Mouse (Mus musculus) embryonic facial prominence, embryonic 12.5 days (tissue): ENCODE results near the gene Tead2. TPM values are rescaled to one million over a fixed set of nuclear protein-coding genes. Genes with fewer than 3 reads are reported as not detected.

Experiments used
- ATAC-seq: fragments of 200-750 bp; cut with Nextera tagmentation; 2 replicates; pipeline ENCODE4 v1.8.0; 2017; ENCODE audit not compliant: insufficient number of reproducible peaks, insufficient read depth, low FRiP score, low TSS enrichment
- H3K27ac ChIP-seq: fragments of 300-500 bp; sonication (generic); 2 replicates; pipeline ENCODE4 v1.5.1; 2016; ENCODE audit warnings: mild to moderate bottlenecking
- H3K27me3 ChIP-seq: fragments of 300-500 bp; sonication (generic); 2 replicates; pipeline ENCODE4 v1.6.1; 2016; ENCODE audit warnings: mild to moderate bottlenecking, moderate library complexity
- H3K36me3 ChIP-seq: fragments of 300-500 bp; sonication (generic); 2 replicates; pipeline ENCODE4 v1.6.1; 2016; ENCODE audit warnings: mild to moderate bottlenecking
- H3K4me1 ChIP-seq: fragments of 300-500 bp; sonication (generic); 2 replicates; pipeline ENCODE4 v1.6.1; 2016
- H3K4me2 ChIP-seq: fragments of 300-500 bp; sonication (generic); replicated peaks from 2 replicates; pipeline ENCODE4 v1.6.1; 2016; ENCODE audit warnings: mild to moderate bottlenecking, moderate library complexity
- H3K4me3 ChIP-seq: fragments of 300-500 bp; sonication (generic); 2 replicates; pipeline ENCODE4 v1.5.1; 2016; ENCODE audit warnings: mild to moderate bottlenecking
- H3K9ac ChIP-seq: fragments of 300-500 bp; sonication (generic); 2 replicates; pipeline ENCODE4 v1.6.1; 2016; ENCODE audit warnings: mild to moderate bottlenecking, moderate library complexity
- H3K9me3 ChIP-seq: fragments of 300-500 bp; sonication (generic); 2 replicates; pipeline ENCODE4 v1.6.1; 2016; ENCODE audit warnings: mild to moderate bottlenecking, moderate library complexity
- WGBS: fragments of 180-500 bp; shearing (Covaris S2); methylation state at CpG from one replicate; pipeline ENCODE4 v1.1.7; 2016; 5-methylcytosine and 5-hydroxymethylcytosine counted together
- microRNA-seq: library from miRNA; unstranded; fragments of <30 nt; microRNA quantifications from one replicate; pipeline ENCODE4, GENCODE M21; 2017
- polyA plus RNA-seq: library from polyadenylated mRNA; unstranded; fragments of >200 nt; fragmentation: Nextera tagmentation; extraction: Ambion mirVana; gene quantifications from 2 replicates; pipeline ENCODE4 v1.2.1, GENCODE M21; 2016

Gene Tead2
- polyA plus RNA-seq, 1 experiment from 2014 or later, result 277 TPM

- Histone ChIP-seq H3K9me3 (no peaks in the 10 kb centered on the region), H3K9ac (0 out of 2 replicates have a peak overlapping the region, but pooled peaks have one; percentile 3), H3K36me3 (no peaks in the 10 kb centered on the region), H3K27ac (no peak overlapping the region), H3K4me1 (0 out of 2 replicates have a peak, but pooled peaks cover 2% of the 10 kb centered on the region), H3K27me3 (peaks cover 9% of the 10 kb centered on the region), H3K4me2 (no peak overlapping the region), H3K4me3 (no peak overlapping the region)
- 68% methylated on average over 10 of the region's 10 CpGs for WGBS
- no peak for ATAC-seq
These were observed 57.3 kb downstream of the Tead2 start for GRCm38 (mm10) chr7:45272786-45273412.

- Histone ChIP-seq H3K4me3 (no peak overlapping the region), H3K9me3 (no peaks in the 10 kb centered on the region), H3K9ac (no peak overlapping the region), H3K4me2 (no peak overlapping the region), H3K27ac (no peak overlapping the region), H3K27me3 (peaks cover 7% of the 10 kb centered on the region), H3K4me1 (no peaks in the 10 kb centered on the region), H3K36me3 (no peaks in the 10 kb centered on the region)
- WGBS, result 84% methylated on average over 8 of the region's 8 CpGs
- ATAC-seq, result no peak
These were observed 58.1 kb downstream of the Tead2 start for GRCm38 (mm10) chr7:45273672-45274071.

GRCm38 (mm10) chr7:45277136-45277760 lies 61.7 kb downstream of the Tead2 start, which contains the start of gene Slc6a21:
Gene Slc6a21, plus strand, starts transcription at chr7:45277513.
- Histone ChIP-seq H3K4me1 (no peaks in the 10 kb centered on the region), H3K27ac (no peak within 1 kb of the TSS), H3K36me3 (no peaks in the 10 kb centered on the region), H3K4me2 (peak within 1 kb of the TSS; percentile 50), H3K9ac (peak within 1 kb of the TSS; percentile 25; the same call in 1 of the 2 replicates), H3K27me3 (peaks cover 10% of the 10 kb centered on the region), H3K4me3 (peak within 1 kb of the TSS; percentile 33), H3K9me3 (no peaks in the 10 kb centered on the region)
- WGBS, result 7% methylated on average over 44 of the region's 44 CpGs
- no peak for ATAC-seq

Small RNAs within 50 kb of the gene (microRNA-seq; reads per million reads assigned to microRNA genes)
- not detected for gene Mir7055

Other genes starting within 250 kb of the Tead2 start
- gene Cpt1c, start 240.9 kb upstream of the Tead2 start, polyA plus RNA-seq, result 32.9 and 35.6 TPM in 2 replicates
- gene Prmt1, start 229.2 kb upstream of the Tead2 start, polyA plus RNA-seq, result 660 and 677 TPM in 2 replicates
- gene Irf3, start 218.1 kb upstream of the Tead2 start, polyA plus RNA-seq, result 93.3 and 95.7 TPM in 2 replicates
- 79.9 and 83.5 TPM in 2 replicates for gene Bcl2l12, start 217.0 kb upstream of the Tead2 start, polyA plus RNA-seq
- gene Scaf1, start 199.4 kb upstream of the Tead2 start, polyA plus RNA-seq, result 43.8 and 47.7 TPM in 2 replicates
- 23.6 and 26.1 TPM in 2 replicates for gene Rras, start 197.8 kb upstream of the Tead2 start, polyA plus RNA-seq
- gene Prr12, start 162.9 kb upstream of the Tead2 start, polyA plus RNA-seq, result 13.7 and 16.8 TPM in 2 replicates
- 63.0 and 64.4 TPM in 2 replicates for gene Nosip, start 153.3 kb upstream of the Tead2 start, polyA plus RNA-seq
- gene Prrg2, start 153.1 kb upstream of the Tead2 start, polyA plus RNA-seq, result 23.9 and 25.0 TPM in 2 replicates
- 302 and 306 TPM in 2 replicates for gene Rcn3, start 123.5 kb upstream of the Tead2 start, polyA plus RNA-seq
- 25.8 and 26.0 TPM in 2 replicates for gene Fcgrt, start 111.9 kb upstream of the Tead2 start, polyA plus RNA-seq
- gene Rps11, start 91.3 kb upstream of the Tead2 start, polyA plus RNA-seq, result 1,448 and 1,491 TPM in 2 replicates
- gene Rpl13a, start 87.0 kb upstream of the Tead2 start, polyA plus RNA-seq, result 1,339 and 1,342 TPM in 2 replicates
- 0.22 and 0.27 TPM in 2 replicates for gene Gm45713, start 79.5 kb upstream of the Tead2 start, polyA plus RNA-seq
- gene Flt3l, start 79.3 kb upstream of the Tead2 start, polyA plus RNA-seq, result 0.67 and 1.1 TPM in 2 replicates
- gene Pih1d1, start 61.5 kb upstream of the Tead2 start, polyA plus RNA-seq, result 90.4 and 93.0 TPM in 2 replicates
- 43.8 and 45.2 TPM in 2 replicates for gene Aldh16a1, start 61.2 kb upstream of the Tead2 start, polyA plus RNA-seq
- 0.73 and 0.79 TPM in 2 replicates for gene Slc17a7, start 51.8 kb upstream of the Tead2 start, polyA plus RNA-seq
- 0.39 and 0.56 TPM in 2 replicates for gene Gfy, start 36.2 kb upstream of the Tead2 start, polyA plus RNA-seq
- gene Pth2, start 34.8 kb upstream of the Tead2 start, polyA plus RNA-seq, result not detected in 2 replicates
- 0.94 and 1.7 TPM in 2 replicates for gene Ccdc155, start 10.9 kb upstream of the Tead2 start, polyA plus RNA-seq
- 1.4 and 2.3 TPM in 2 replicates for gene Dkkl1, start 3.6 kb upstream of the Tead2 start, polyA plus RNA-seq
- gene Cd37, start 23.4 kb downstream of the Tead2 start, polyA plus RNA-seq, result 2.3 TPM in 2 replicates
- 0.22 TPM in 1 of 2 replicates, not detected in the other for gene Slc6a16, start 25.3 kb downstream of the Tead2 start, polyA plus RNA-seq
- gene Slc6a21, start 61.8 kb downstream of the Tead2 start, polyA plus RNA-seq, result not detected in 2 replicates
- 16.1 and 18.5 TPM in 2 replicates for gene Trpm4, start 118.0 kb downstream of the Tead2 start, polyA plus RNA-seq
- gene Hrc, start 119.5 kb downstream of the Tead2 start, polyA plus RNA-seq, result 0.81 and 1.5 TPM in 2 replicates
- gene Ppfia3, start 151.3 kb downstream of the Tead2 start, polyA plus RNA-seq, result 8.8 and 9.2 TPM in 2 replicates
- gene Lin7b, start 154.8 kb downstream of the Tead2 start, polyA plus RNA-seq, result 1.2 and 1.9 TPM in 2 replicates
- 323 and 338 TPM in 2 replicates for gene Snrnp70, start 180.0 kb downstream of the Tead2 start, polyA plus RNA-seq
- 0.10 TPM in 1 of 2 replicates, not detected in the other for gene Kcna7, start 189.9 kb downstream of the Tead2 start, polyA plus RNA-seq
- 5.2 and 5.6 TPM in 2 replicates for gene Ntf5, start 197.9 kb downstream of the Tead2 start, polyA plus RNA-seq
- 0.33 and 0.71 TPM in 2 replicates for gene Lhb, start 205.1 kb downstream of the Tead2 start, polyA plus RNA-seq
- gene Gys1, start 219.1 kb downstream of the Tead2 start, polyA plus RNA-seq, result 43.2 and 45.4 TPM in 2 replicates
- 149 and 151 TPM in 2 replicates for gene Ruvbl2, start 222.3 kb downstream of the Tead2 start, polyA plus RNA-seq
- 5,211 and 5,392 TPM in 2 replicates for gene Ftl1, start 244.1 kb downstream of the Tead2 start, polyA plus RNA-seq